Mouse (Mus musculus): Measurements from ENCODE around the gene Tmcc2. TPM values are rescaled to one million over a fixed set of nuclear protein-coding genes. Genes with fewer than 3 reads are reported as not detected.

The Tmcc2 gene
- polyA plus RNA-seq, 1 experiment = 6.0 TPM

DNA sequence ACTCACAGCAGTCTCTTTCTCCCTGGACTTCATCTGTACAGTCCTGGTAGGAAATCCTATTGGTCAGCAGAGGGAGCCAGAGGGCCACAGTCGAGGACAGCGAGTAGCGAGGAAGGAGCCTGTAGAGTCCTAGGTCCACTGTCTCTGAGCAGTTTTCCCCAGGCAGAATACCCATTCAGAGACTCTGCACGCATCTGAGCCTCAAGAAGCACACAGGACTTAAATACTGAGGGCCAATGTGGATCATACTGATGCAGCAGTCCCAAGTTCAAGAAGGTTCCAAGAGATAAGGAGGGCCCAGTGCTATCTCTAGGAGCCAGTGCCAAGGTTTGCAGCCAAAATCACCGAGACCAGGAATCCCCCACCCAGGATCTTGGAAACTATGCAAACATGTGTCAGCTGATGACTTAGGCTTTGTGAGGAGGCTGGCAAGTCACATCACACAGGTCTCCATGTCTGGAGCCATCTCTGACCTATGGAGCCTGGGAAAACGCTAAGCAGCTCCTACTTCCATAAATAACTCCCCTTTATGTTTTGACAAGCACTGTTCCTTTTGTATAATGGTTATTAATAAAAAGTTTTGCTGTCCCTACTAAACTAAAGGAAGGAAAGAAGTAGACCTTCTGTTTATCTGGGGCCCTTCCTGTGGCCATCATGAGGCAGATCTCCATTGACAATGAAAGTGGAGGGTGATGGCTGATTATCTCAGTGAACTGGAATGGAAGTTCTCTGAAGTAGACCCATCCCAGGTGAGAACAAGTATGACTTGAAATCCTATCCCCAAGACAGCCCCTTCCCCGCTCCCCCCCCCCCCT is 23.2 kb downstream of the Tmcc2 start:
- Histone ChIP-seq H3K36me3 (ENCODE audit: control insufficient read depth, insufficient read depth, low read length) (no peaks in the 10 kb centered on the region), H3K27ac (ENCODE audit: insufficient read depth, low read depth, low read length) (no peak overlapping the region), H3K27me3 (replicated peaks; ENCODE audit: control insufficient read depth, insufficient read depth, low read length) (no peaks in the 10 kb centered on the region), H3K4me3 (ENCODE audit: insufficient read depth, low read depth, low read length) (no peak overlapping the region), H3K4me1 (ENCODE audit: control insufficient read depth, insufficient read depth, low read length) (peaks cover 12% of the 10 kb centered on the region)
- peak; percentile 92 for DNase-seq
- peak; percentile 98 for TF ChIP-seq CTCF (conservative IDR thresholded peaks at IDR 0.05; ENCODE audit: insufficient read depth, insufficient read length, low read depth, low read length)
- TF ChIP-seq POLR2A (IDR thresholded peaks at IDR 0.05; ENCODE audit: low read depth, low read length) = no peak
- 29% methylated on average over 7 of the region's 7 CpGs for WGBS

DNA sequence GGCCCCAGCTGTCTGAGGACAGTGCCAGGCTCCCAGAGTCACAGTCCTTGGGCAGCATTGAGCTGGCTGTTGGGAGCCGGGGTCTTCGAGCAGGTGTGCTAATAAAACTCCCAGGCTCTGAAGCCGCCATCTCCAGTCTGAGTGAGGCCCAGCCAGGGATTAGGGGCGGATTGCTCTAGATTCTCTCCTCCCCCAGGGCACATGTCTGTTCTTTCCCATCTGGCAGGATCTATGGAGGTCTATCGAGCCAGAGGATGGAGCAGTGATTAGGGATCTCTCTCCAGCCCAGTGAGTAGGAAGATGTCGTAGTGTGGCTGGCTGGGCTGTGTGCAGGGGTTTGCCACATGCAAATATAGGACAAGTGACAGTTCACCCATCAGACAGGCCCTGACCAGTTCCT is 24.1 kb downstream of the Tmcc2 start:
- H3K27ac ChIP-seq (ENCODE audit: insufficient read depth, low read depth, low read length) = no peak overlapping the region
- H3K4me1 ChIP-seq (ENCODE audit: control insufficient read depth, insufficient read depth, low read length) = peaks cover 7% of the 10 kb centered on the region
- H3K36me3 ChIP-seq (ENCODE audit: control insufficient read depth, insufficient read depth, low read length) = no peaks in the 10 kb centered on the region
- 80% methylated on average over 6 of the region's 6 CpGs for WGBS
- no peak overlapping the region for H3K4me3 ChIP-seq (ENCODE audit: insufficient read depth, low read depth, low read length)
- DNase-seq = no peak
- TF ChIP-seq CTCF (conservative IDR thresholded peaks at IDR 0.05; ENCODE audit: insufficient read depth, insufficient read length, low read depth, low read length) = no peak
- no peak for TF ChIP-seq POLR2A (IDR thresholded peaks at IDR 0.05; ENCODE audit: low read depth, low read length)
- no peaks in the 10 kb centered on the region for H3K27me3 ChIP-seq (replicated peaks; ENCODE audit: control insufficient read depth, insufficient read depth, low read length)

GRCm38 (mm10) chr1:132366235-132366634 is 24.8 kb downstream of the Tmcc2 start:
- Histone ChIP-seq H3K27me3 (replicated peaks; ENCODE audit: control insufficient read depth, insufficient read depth, low read length) (no peaks in the 10 kb centered on the region), H3K4me1 (ENCODE audit: control insufficient read depth, insufficient read depth, low read length) (peaks cover 1% of the 10 kb centered on the region; the same call in 1 of the 2 replicates), H3K4me3 (ENCODE audit: insufficient read depth, low read depth, low read length) (no peak overlapping the region), H3K27ac (ENCODE audit: insufficient read depth, low read depth, low read length) (no peak overlapping the region), H3K36me3 (ENCODE audit: control insufficient read depth, insufficient read depth, low read length) (no peaks in the 10 kb centered on the region)
- DNase-seq = no peak
- TF ChIP-seq POLR2A (IDR thresholded peaks at IDR 0.05; ENCODE audit: low read depth, low read length) = no peak
- TF ChIP-seq CTCF (conservative IDR thresholded peaks at IDR 0.05; ENCODE audit: insufficient read depth, insufficient read length, low read depth, low read length) = no peak
- WGBS = 88% methylated on average over 8 of the region's 8 CpGs

DNA sequence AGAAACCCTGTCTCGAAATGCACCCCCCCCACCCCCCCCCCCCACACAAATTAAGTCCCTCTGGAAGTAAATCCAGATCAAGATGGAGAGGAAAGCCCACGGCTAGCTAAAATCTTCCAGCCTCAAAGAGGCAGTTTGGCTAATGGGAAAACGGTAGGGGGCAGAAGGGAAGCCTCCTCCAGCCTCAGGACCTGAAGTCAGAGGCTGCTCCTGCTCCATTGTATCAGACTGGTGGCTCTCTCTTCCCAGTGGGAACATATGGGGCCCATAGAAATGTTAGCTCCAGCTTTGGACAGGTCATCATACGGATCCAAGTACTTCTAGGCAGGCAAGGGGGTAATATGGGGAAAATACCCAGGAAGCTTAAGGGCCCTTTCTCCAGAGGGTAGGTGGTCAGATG is 25.4 kb downstream of the Tmcc2 start:
- DNase-seq = no peak
- Histone ChIP-seq H3K27ac (ENCODE audit: insufficient read depth, low read depth, low read length) (no peak overlapping the region), H3K27me3 (replicated peaks; ENCODE audit: control insufficient read depth, insufficient read depth, low read length) (no peaks in the 10 kb centered on the region), H3K36me3 (ENCODE audit: control insufficient read depth, insufficient read depth, low read length) (no peaks in the 10 kb centered on the region), H3K4me1 (ENCODE audit: control insufficient read depth, insufficient read depth, low read length) (no peaks in the 10 kb centered on the region), H3K4me3 (ENCODE audit: insufficient read depth, low read depth, low read length) (no peak overlapping the region)
- WGBS = 81% methylated on average over 4 of the region's 4 CpGs
- TF ChIP-seq POLR2A (IDR thresholded peaks at IDR 0.05; ENCODE audit: low read depth, low read length) = no peak
- no peak for TF ChIP-seq CTCF (conservative IDR thresholded peaks at IDR 0.05; ENCODE audit: insufficient read depth, insufficient read length, low read depth, low read length)

- Histone ChIP-seq H3K36me3 (ENCODE audit: control insufficient read depth, insufficient read depth, low read length) (no peaks in the 10 kb centered on the region), H3K27me3 (replicated peaks; ENCODE audit: control insufficient read depth, insufficient read depth, low read length) (no peaks in the 10 kb centered on the region), H3K27ac (ENCODE audit: insufficient read depth, low read depth, low read length) (no peak overlapping the region), H3K4me3 (ENCODE audit: insufficient read depth, low read depth, low read length) (no peak overlapping the region), H3K4me1 (ENCODE audit: control insufficient read depth, insufficient read depth, low read length) (no peaks in the 10 kb centered on the region)
- no peak for TF ChIP-seq POLR2A (IDR thresholded peaks at IDR 0.05; ENCODE audit: low read depth, low read length)
- TF ChIP-seq CTCF (conservative IDR thresholded peaks at IDR 0.05; ENCODE audit: insufficient read depth, insufficient read length, low read depth, low read length) = no peak
- WGBS = 82% methylated on average over 7 of the region's 7 CpGs
- no peak for DNase-seq
Measured at GRCm38 (mm10) chr1:132364896-132365557, 26.1 kb downstream of the Tmcc2 start.

- no peak overlapping the region for H3K27ac ChIP-seq (ENCODE audit: insufficient read depth, low read depth, low read length)
- no peak for TF ChIP-seq CTCF (conservative IDR thresholded peaks at IDR 0.05; ENCODE audit: insufficient read depth, insufficient read length, low read depth, low read length)
- TF ChIP-seq POLR2A (IDR thresholded peaks at IDR 0.05; ENCODE audit: low read depth, low read length) = no peak
- H3K27me3 ChIP-seq (replicated peaks; ENCODE audit: control insufficient read depth, insufficient read depth, low read length) = no peaks in the 10 kb centered on the region
- no peak overlapping the region for H3K4me3 ChIP-seq (ENCODE audit: insufficient read depth, low read depth, low read length)
- H3K4me1 ChIP-seq (ENCODE audit: control insufficient read depth, insufficient read depth, low read length) = no peaks in the 10 kb centered on the region
- H3K36me3 ChIP-seq (ENCODE audit: control insufficient read depth, insufficient read depth, low read length) = no peaks in the 10 kb centered on the region
- WGBS = 90% methylated on average over 3 of the region's 3 CpGs
- DNase-seq = no peak
Measured at GRCm38 (mm10) chr1:132364388-132364787, 26.7 kb downstream of the Tmcc2 start.

DNA sequence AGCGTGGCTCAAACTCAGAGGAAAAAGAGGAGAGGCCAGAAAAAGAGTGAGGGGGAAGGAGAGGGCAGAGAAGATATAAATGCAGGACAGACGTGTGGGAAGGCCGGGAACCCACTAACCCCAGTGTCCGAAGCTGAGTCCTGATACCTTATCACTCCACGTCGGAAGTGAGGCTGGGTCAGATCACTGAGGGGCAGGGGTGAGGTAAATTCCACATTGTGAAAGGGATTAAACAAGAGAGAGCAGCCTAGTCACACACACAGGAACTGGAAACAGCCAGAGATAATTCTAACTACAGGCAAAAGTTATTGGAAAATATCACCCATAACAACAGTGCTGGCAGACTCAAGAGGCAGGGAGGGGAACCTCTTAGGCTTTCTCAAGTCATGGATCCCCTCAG is 29.1 kb downstream of the Tmcc2 start:
- 83% methylated on average over 6 of the region's 6 CpGs for WGBS
- Histone ChIP-seq H3K4me1 (ENCODE audit: control insufficient read depth, insufficient read depth, low read length) (no peaks in the 10 kb centered on the region), H3K4me3 (ENCODE audit: insufficient read depth, low read depth, low read length) (no peak overlapping the region), H3K27me3 (replicated peaks; ENCODE audit: control insufficient read depth, insufficient read depth, low read length) (no peaks in the 10 kb centered on the region), H3K36me3 (ENCODE audit: control insufficient read depth, insufficient read depth, low read length) (no peaks in the 10 kb centered on the region), H3K27ac (ENCODE audit: insufficient read depth, low read depth, low read length) (no peak overlapping the region)
- TF ChIP-seq CTCF (conservative IDR thresholded peaks at IDR 0.05; ENCODE audit: insufficient read depth, insufficient read length, low read depth, low read length) (no peak), POLR2A (IDR thresholded peaks at IDR 0.05; ENCODE audit: low read depth, low read length) (no peak)
- no peak for DNase-seq

All from kidney, adult 2 months (tissue).